Mouse (Mus musculus): ENCODE results near the gene Cul7.

DNA sequence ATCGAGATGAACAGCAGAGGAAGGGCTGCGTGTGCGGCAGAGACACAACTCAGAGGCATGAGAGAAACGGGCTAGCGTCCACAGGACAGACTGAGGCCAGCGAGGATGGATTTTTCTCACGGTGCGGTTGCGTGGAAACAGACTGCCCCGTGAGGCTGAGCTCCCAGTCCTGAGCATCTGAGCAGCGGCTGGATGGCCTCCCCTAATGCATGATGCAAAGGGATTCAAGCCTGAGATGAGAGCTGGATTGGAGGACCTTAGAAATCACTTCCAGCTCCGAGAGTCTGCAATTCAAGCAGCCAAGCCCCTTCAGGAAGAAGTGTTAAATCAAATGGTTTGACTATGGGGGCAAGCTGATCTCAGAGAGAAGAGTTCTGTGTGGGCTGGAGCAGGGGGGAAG lies 51.4 kb downstream of the Cul7 start:
- TF ChIP-seq CTCF (IDR thresholded peaks at IDR 0.05; ENCODE audit: borderline replicate concordance, extremely low read depth, insufficient read depth, insufficient read length) (no peak), POLR2A (IDR thresholded peaks at IDR 0.05; ENCODE audit: borderline replicate concordance, extremely low read depth, insufficient read depth, insufficient read length, poor library complexity, severe bottlenecking) (no peak)
